Comparison of ENCODE assay signal across 8 mouse cellular contexts in genomic region chr7:80059064-80059838, GRCm38 (mm10). TPM values are rescaled to one million over a fixed set of nuclear protein-coding genes. Genes with fewer than 3 reads are reported as not detected.
DNase-seq lines count a peak whose midpoint lies in the region; ATAC-seq lines count a peak whose summit lies in the region.

No protein-coding gene starts in this region.

- H3K36me3 ChIP-seq in forebrain, embryonic 13.5 days (ENCODE audit: poor library complexity, severe bottlenecking), result no peaks in the 10 kb centered on the region
- H3K36me3 ChIP-seq in forebrain, embryonic 15.5 days, result no peaks in the 10 kb centered on the region
- H3K36me3 ChIP-seq in neural tube, embryonic 15.5 days, result no peaks in the 10 kb centered on the region
- no peaks in the 10 kb centered on the region for H3K36me3 ChIP-seq in limb, embryonic 15.5 days

- H3K9ac ChIP-seq in forebrain, embryonic 13.5 days, result no peak overlapping the region
- H3K9ac ChIP-seq in forebrain, embryonic 15.5 days (replicated peaks), result no peak overlapping the region
- H3K9ac ChIP-seq in neural tube, embryonic 15.5 days (replicated peaks), result no peak overlapping the region
- no peak overlapping the region for H3K9ac ChIP-seq in limb, embryonic 15.5 days

- no peaks in the 10 kb centered on the region for H3K27me3 ChIP-seq in forebrain, embryonic 13.5 days
- H3K27me3 ChIP-seq in forebrain, embryonic 15.5 days, result no peaks in the 10 kb centered on the region
- no peaks in the 10 kb centered on the region for H3K27me3 ChIP-seq in neural tube, embryonic 15.5 days (replicated peaks)
- no peaks in the 10 kb centered on the region for H3K27me3 ChIP-seq in limb, embryonic 15.5 days

- H3K9me3 ChIP-seq in forebrain, embryonic 13.5 days (replicated peaks), result no peaks in the 10 kb centered on the region
- H3K9me3 ChIP-seq in forebrain, embryonic 15.5 days, result no peaks in the 10 kb centered on the region
- H3K9me3 ChIP-seq in neural tube, embryonic 15.5 days (replicated peaks), result no peaks in the 10 kb centered on the region
- H3K9me3 ChIP-seq in limb, embryonic 15.5 days, result no peaks in the 10 kb centered on the region

- intact Hi-C loops in gastrocnemius, postnatal 14 days (cut with DNase I; ENCODE audit: low total_unique reads), result no loop called here

- H3K4me3 ChIP-seq in forebrain, embryonic 13.5 days, result no peak overlapping the region
- H3K4me3 ChIP-seq in forebrain, embryonic 15.5 days, result no peak overlapping the region
- H3K4me3 ChIP-seq in neural tube, embryonic 15.5 days (replicated peaks), result no peak overlapping the region
- no peak overlapping the region for H3K4me3 ChIP-seq in limb, embryonic 15.5 days

- peak; percentile 14 for DNase-seq in neural tube, embryonic 10.5 days (ENCODE audit: extremely low spot score, low spot score)
- DNase-seq in urinary bladder, postnatal 36 days (ENCODE audit: low spot score in 2 of 2), result no peak
- no peak for DNase-seq in gastrocnemius, postnatal 14 days
- no peak for DNase-seq in cerebellum, adult 9-11 months

- 81% methylated on average over 13 of the region's 13 CpGs for WGBS in forebrain, embryonic 13.5 days
- 82% methylated on average over 13 of the region's 13 CpGs for WGBS in forebrain, embryonic 15.5 days
- WGBS in neural tube, embryonic 15.5 days, result 74% methylated on average over 13 of the region's 13 CpGs
- WGBS in limb, embryonic 15.5 days, result 63% methylated on average over 13 of the region's 13 CpGs

- H3K27ac ChIP-seq in forebrain, embryonic 13.5 days, result peak overlapping the region; percentile 11; the same call in 1 of the 2 replicates
- H3K27ac ChIP-seq in forebrain, embryonic 15.5 days (replicated peaks), result no peak overlapping the region
- no peak overlapping the region for H3K27ac ChIP-seq in neural tube, embryonic 15.5 days (replicated peaks)
- peak overlapping the region; percentile 73 for H3K27ac ChIP-seq in limb, embryonic 15.5 days

- H3K4me1 ChIP-seq in forebrain, embryonic 13.5 days, result peaks cover 62% of the 10 kb centered on the region
- H3K4me1 ChIP-seq in forebrain, embryonic 15.5 days, result peaks cover 43% of the 10 kb centered on the region
- H3K4me1 ChIP-seq in neural tube, embryonic 15.5 days, result peaks cover 52% of the 10 kb centered on the region
- H3K4me1 ChIP-seq in limb, embryonic 15.5 days, result peaks cover 36% of the 10 kb centered on the region

- no peak overlapping the region for H3K4me2 ChIP-seq in forebrain, embryonic 13.5 days
- H3K4me2 ChIP-seq in forebrain, embryonic 15.5 days (replicated peaks), result no peak overlapping the region
- no peak overlapping the region for H3K4me2 ChIP-seq in neural tube, embryonic 15.5 days
- no peak overlapping the region for H3K4me2 ChIP-seq in limb, embryonic 15.5 days

- no peak for ATAC-seq in forebrain, embryonic 13.5 days
- no peak for ATAC-seq in forebrain, embryonic 15.5 days (replicated peaks)
- no peak for ATAC-seq in neural tube, embryonic 15.5 days (ENCODE audit: low FRiP score)
- ATAC-seq in limb, embryonic 15.5 days (ENCODE audit: insufficient number of reproducible peaks, low FRiP score, low TSS enrichment, low read depth), result no peak

RNA-seq across cellular contexts. Expression of gene Zfp710, which starts 34.6 kb away (rescaled TPM):
- 20.6 and 23.1 TPM in 2 replicates for polyA plus RNA-seq in forebrain, embryonic 13.5 days (2015; fragmentation: Nextera tagmentation; extraction: Ambion mirVana)
- polyA plus RNA-seq in forebrain, embryonic 15.5 days (2015; fragmentation: Nextera tagmentation; extraction: Ambion mirVana), result 21.1 and 22.1 TPM in 2 replicates
- 11.6 and 13.9 TPM in 2 replicates for polyA plus RNA-seq in neural tube, embryonic 15.5 days (2015; fragmentation: Nextera tagmentation; extraction: Ambion mirVana)
- 16.9 and 18.9 TPM in 2 replicates for polyA plus RNA-seq in limb, embryonic 15.5 days (2015; fragmentation: Nextera tagmentation; extraction: Ambion mirVana)
- total RNA-seq in gastrocnemius, postnatal 14 days (2021), result 10 to 100 TPM; 14.1 to 15.5 TPM

RNA-seq across cellular contexts. Expression of gene Idh2, which starts 55.9 kb away (rescaled TPM):
- polyA plus RNA-seq in forebrain, embryonic 13.5 days (2015; fragmentation: Nextera tagmentation; extraction: Ambion mirVana), result 351 and 386 TPM in 2 replicates
- polyA plus RNA-seq in forebrain, embryonic 15.5 days (2015; fragmentation: Nextera tagmentation; extraction: Ambion mirVana), result 299 and 300 TPM in 2 replicates
- 200 and 267 TPM in 2 replicates for polyA plus RNA-seq in neural tube, embryonic 15.5 days (2015; fragmentation: Nextera tagmentation; extraction: Ambion mirVana)
- polyA plus RNA-seq in limb, embryonic 15.5 days (2015; fragmentation: Nextera tagmentation; extraction: Ambion mirVana), result 546 and 644 TPM in 2 replicates
- 100 to 1,000 TPM; 179 to 214 TPM for total RNA-seq in gastrocnemius, postnatal 14 days (2021)

Comparison
In these comparisons a context has a peak if more than half of its experiments do, and no peak if none do; other contexts are left out.
1. H3K27ac ChIP-seq: peak in forebrain, embryonic 13.5 days (single experiment) and limb, embryonic 15.5 days (single experiment); none in forebrain, embryonic 15.5 days (single experiment) and neural tube, embryonic 15.5 days (single experiment).